Mouse (Mus musculus) CH12.LX (cell line): ENCODE measurements around the gene Babam1.

Experiments used
- GABPA ChIP-seq: IDR thresholded peaks from 2 replicates; pipeline ENCODE4 v1.6.1; 2012; ENCODE audit warnings: low read depth, low read length, improper control_type of control experiment, inconsistent platforms; ENCODE audit not compliant: insufficient replicate concordance
- POLR2A ChIP-seq: IDR thresholded peaks from 2 replicates; pipeline ENCODE4 v1.6.1; 2011; ENCODE audit warnings: low read depth, mild to moderate bottlenecking, improper control_type of control experiment, low read length
- SIN3A ChIP-seq: IDR thresholded peaks from 2 replicates; pipeline ENCODE4 v1.6.1; 2012; ENCODE audit warnings: low read length, improper control_type of control experiment, inconsistent platforms
- USF1 ChIP-seq: IDR thresholded peaks from 2 replicates; pipeline ENCODE4 v1.6.1; 2014; ENCODE audit warnings: low read depth, mild to moderate bottlenecking, inconsistent platforms, low read length, improper control_type of control experiment
- ZKSCAN1 ChIP-seq: IDR thresholded peaks from 2 replicates; pipeline ENCODE4 v1.6.1; 2012; ENCODE audit warnings: low read depth, inconsistent platforms, low read length, improper control_type of control experiment, borderline replicate concordance

GRCm38 (mm10) chr8:71401454-71401853 lies 4.8 kb downstream of the Babam1 start:
- TF ChIP-seq GABPA (no peak), SIN3A (no peak), POLR2A (no peak), USF1 (no peak), ZKSCAN1 (no peak)
